Mouse (Mus musculus) stomach, embryonic 16.5 days (tissue): ENCODE measurements at regions not wholly inside any gene's neighbourhood (a gene's known extent, or its start where the extent isn't known, plus 50 kb on each side); places are given as distances from the start of the nearest gene placed in this dataset.

Experiments
- ATAC-seq: fragments of 200-750 bp; cut with Nextera tagmentation; 2 replicates; pipeline ENCODE4 v1.8.0; 2017; ENCODE audit warnings: moderate number of reproducible peaks, moderate TSS enrichment; ENCODE audit not compliant: insufficient read depth, low FRiP score
- H3K27ac ChIP-seq: fragments of 300-500 bp; sonication (generic); 2 replicates; pipeline ENCODE4 v1.5.1; 2014; ENCODE audit warnings: low read length
- H3K27me3 ChIP-seq: fragments of 300-500 bp; sonication (generic); 2 replicates; pipeline ENCODE4 v1.6.1; 2014; ENCODE audit warnings: low read length, control low read depth, mixed read lengths; ENCODE audit not compliant: control insufficient read depth, insufficient read depth
- H3K36me3 ChIP-seq: fragments of 300-500 bp; sonication (generic); 2 replicates; pipeline ENCODE4 v1.6.1; 2014; ENCODE audit warnings: low read length; ENCODE audit not compliant: control insufficient read depth, insufficient read depth
- H3K4me1 ChIP-seq: fragments of 300-500 bp; sonication (generic); 2 replicates; pipeline ENCODE4 v1.6.1; 2014; ENCODE audit warnings: low read length, control low read depth, mixed read lengths; ENCODE audit not compliant: control insufficient read depth, insufficient read depth
- H3K4me2 ChIP-seq: fragments of 300-500 bp; sonication (generic); 2 replicates; pipeline ENCODE4 v1.6.1; 2014; ENCODE audit warnings: low read depth, low read length, mixed read lengths
- H3K4me3 ChIP-seq: fragments of 300-500 bp; sonication (generic); replicated peaks from 2 replicates; pipeline ENCODE4 v1.5.1; 2014; ENCODE audit warnings: mild to moderate bottlenecking, low read length
- H3K9ac ChIP-seq: fragments of 300-500 bp; sonication (generic); 2 replicates; pipeline ENCODE4 v1.6.1; 2014; ENCODE audit warnings: low read length
- H3K9me3 ChIP-seq: fragments of 300-500 bp; sonication (generic); replicated peaks from 2 replicates; pipeline ENCODE4 v1.6.1; 2016; ENCODE audit warnings: low read length, control low read depth; ENCODE audit not compliant: control insufficient read depth
- WGBS: fragments of 180-500 bp; shearing (Covaris S2); extraction: QIAGEN DNeasy Blood & Tissue Kit; methylation state at CpG from one replicate; pipeline ENCODE4 v1.1.7; 2014; 5-methylcytosine and 5-hydroxymethylcytosine counted together

- 76% methylated on average over 5 of the region's 5 CpGs for WGBS
- H3K27me3 ChIP-seq: no peaks in the 10 kb centered on the region
These were observed 700.8 kb upstream of the Tenm2 start for GRCm38 (mm10) chr11:37936439-37937134.

DNA sequence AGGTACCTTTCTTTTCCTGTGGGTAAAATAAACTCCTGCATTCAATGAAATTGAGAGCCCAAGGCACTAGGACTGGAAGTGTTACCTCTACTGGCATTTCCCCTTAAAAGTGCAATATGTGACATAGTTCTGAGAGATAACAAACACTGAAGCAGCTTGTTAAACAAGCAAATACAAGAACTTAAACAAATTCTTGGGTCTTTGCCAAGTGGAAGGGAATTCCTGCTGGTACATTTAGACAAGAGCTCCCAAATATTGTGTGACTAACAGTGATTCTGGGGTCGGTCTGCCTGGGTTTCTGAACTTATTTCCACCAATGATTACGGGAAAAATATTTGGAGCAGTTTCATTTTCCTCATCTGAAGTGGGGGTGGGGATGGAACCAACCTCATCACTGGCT is 677.4 kb upstream of the Tenm2 start:
- WGBS: 36% methylated on average over 2 of the region's 2 CpGs
- Histone ChIP-seq H3K9ac (no peak overlapping the region), H3K27ac (no peak overlapping the region)

More at GRCm38 (mm10) chr11:37936439-37937134, 700.8 kb upstream of the Tenm2 start:
- H3K9me3 ChIP-seq: no peaks in the 10 kb centered on the region
- H3K4me2 ChIP-seq: no peak overlapping the region
- H3K4me3 ChIP-seq: no peak overlapping the region
- ATAC-seq: no peak
- no peak overlapping the region for H3K9ac ChIP-seq
- no peaks in the 10 kb centered on the region for H3K4me1 ChIP-seq
- H3K36me3 ChIP-seq: no peaks in the 10 kb centered on the region
- no peak overlapping the region for H3K27ac ChIP-seq

DNA sequence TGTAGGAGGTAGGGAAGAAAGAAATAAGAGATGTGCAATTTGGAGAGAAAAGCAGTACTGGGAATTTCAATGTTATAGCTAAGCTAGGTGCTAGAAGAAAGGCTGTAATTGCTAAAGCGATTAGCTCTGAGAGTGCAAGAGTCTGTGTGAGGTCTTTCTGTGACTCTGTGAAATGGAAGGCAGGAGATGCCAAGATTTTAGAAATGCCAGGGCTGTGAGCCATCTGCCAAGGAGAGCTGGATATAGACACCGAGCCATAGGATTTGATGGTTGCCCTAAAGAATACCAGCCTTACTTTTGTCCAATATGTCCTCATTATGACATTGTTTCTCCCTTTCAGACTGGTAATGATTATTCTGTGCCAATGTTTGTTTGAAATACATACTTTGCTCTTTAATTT is 669.2 kb upstream of the Tenm2 start:
- no peaks in the 10 kb centered on the region for H3K27me3 ChIP-seq
- no peaks in the 10 kb centered on the region for H3K9me3 ChIP-seq
- WGBS: 89% methylated on average over 2 of the region's 2 CpGs
- no peak overlapping the region for H3K4me2 ChIP-seq
- no peak for ATAC-seq
- H3K36me3 ChIP-seq: no peaks in the 10 kb centered on the region
- H3K27ac ChIP-seq: no peak overlapping the region
- H3K4me1 ChIP-seq: no peaks in the 10 kb centered on the region
- no peak overlapping the region for H3K9ac ChIP-seq
- H3K4me3 ChIP-seq: no peak overlapping the region

More for the DNA sequence above, 677.4 kb upstream of the Tenm2 start:
- Histone ChIP-seq H3K36me3 (no peaks in the 10 kb centered on the region), H3K4me1 (no peaks in the 10 kb centered on the region), H3K9me3 (no peaks in the 10 kb centered on the region), H3K4me3 (no peak overlapping the region), H3K27me3 (no peaks in the 10 kb centered on the region), H3K4me2 (no peak overlapping the region)
- no peak for ATAC-seq

DNA sequence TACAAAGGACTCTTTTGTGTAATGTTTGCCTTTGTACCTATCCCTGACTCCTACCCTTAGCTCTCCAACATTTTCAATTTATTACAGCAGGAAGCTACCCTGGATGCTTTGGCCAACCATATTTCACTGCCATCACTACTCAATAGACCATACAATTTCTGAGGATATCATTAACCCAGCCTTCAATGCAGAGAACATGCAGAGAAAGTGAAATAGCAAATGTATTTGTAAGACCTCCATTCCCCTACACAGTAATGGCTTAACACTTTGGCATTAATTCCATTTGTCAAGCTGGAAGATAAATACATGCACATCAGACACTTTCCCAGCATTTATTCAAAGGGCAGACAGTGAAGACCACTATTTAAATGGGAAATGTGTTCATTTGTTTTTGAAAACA is 661.9 kb upstream of the Tenm2 start:
- no peak for ATAC-seq
- H3K36me3 ChIP-seq: no peaks in the 10 kb centered on the region
- no peaks in the 10 kb centered on the region for H3K4me1 ChIP-seq
- H3K4me2 ChIP-seq: no peak overlapping the region
- no peak overlapping the region for H3K4me3 ChIP-seq
- H3K27ac ChIP-seq: no peak overlapping the region
- H3K27me3 ChIP-seq: no peaks in the 10 kb centered on the region
- no peaks in the 10 kb centered on the region for H3K9me3 ChIP-seq
- no peak overlapping the region for H3K9ac ChIP-seq

DNA sequence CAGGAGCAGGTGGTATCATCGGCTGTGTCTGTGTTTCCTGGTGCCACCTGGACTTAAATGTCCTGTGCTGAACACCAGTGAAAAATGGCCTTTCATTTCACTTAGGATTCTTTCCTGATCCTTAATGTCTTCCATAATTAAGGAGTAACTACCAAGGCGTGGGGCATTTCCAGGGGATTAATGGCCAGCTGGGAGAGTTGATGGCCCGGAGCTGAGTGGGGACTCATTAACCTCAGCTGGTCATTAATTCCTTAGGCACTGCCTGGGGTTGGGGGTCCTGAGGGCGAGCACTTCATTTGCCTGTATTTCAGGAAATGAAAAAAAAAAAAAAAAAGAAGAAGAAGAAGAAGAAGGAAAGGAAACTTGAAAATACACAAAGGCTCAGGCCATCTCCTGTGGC is 647.0 kb upstream of the Tenm2 start:
- WGBS: 58% methylated on average over 4 of the region's 4 CpGs

DNA sequence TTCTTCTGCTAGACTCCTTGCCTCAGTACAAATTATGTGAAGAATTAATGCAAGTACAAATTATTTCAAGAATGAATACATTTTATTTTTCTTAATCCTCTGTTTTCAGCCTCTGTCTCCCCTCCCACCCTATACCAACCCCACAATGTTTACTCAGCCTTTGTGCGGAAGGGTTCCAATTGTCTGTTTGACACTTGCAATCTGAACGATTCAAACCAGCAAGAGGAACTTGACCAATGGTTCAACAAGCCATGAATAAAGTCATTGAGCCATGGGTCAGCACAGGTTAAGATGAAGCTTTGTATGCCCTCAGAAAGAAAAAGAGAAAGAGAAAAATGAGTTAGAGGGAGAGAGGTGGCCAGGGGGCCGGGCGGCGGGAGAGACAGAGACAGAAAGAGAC is 601.5 kb upstream of the Tenm2 start:
- no peaks in the 10 kb centered on the region for H3K9me3 ChIP-seq
- H3K4me3 ChIP-seq: no peak overlapping the region
- no peak overlapping the region for H3K27ac ChIP-seq
- no peaks in the 10 kb centered on the region for H3K4me1 ChIP-seq
- H3K27me3 ChIP-seq: no peaks in the 10 kb centered on the region
- H3K4me2 ChIP-seq: no peak overlapping the region
- 46% methylated on average over 5 of the region's 5 CpGs for WGBS
- no peak overlapping the region for H3K9ac ChIP-seq
- no peaks in the 10 kb centered on the region for H3K36me3 ChIP-seq
- ATAC-seq: no peak

More for the DNA sequence above, 647.0 kb upstream of the Tenm2 start:
- Histone ChIP-seq H3K9ac (no peak overlapping the region), H3K27me3 (no peaks in the 10 kb centered on the region), H3K4me1 (no peaks in the 10 kb centered on the region), H3K9me3 (no peaks in the 10 kb centered on the region), H3K4me2 (no peak overlapping the region), H3K27ac (no peak overlapping the region), H3K36me3 (no peaks in the 10 kb centered on the region), H3K4me3 (no peak overlapping the region)
- no peak for ATAC-seq

GRCm38 (mm10) chr11:37830975-37831374 is 595.2 kb upstream of the Tenm2 start:
- H3K9ac ChIP-seq: no peak overlapping the region
- no peaks in the 10 kb centered on the region for H3K36me3 ChIP-seq
- no peak overlapping the region for H3K27ac ChIP-seq
- H3K27me3 ChIP-seq: no peaks in the 10 kb centered on the region
- 49% methylated on average over 3 of the region's 3 CpGs for WGBS
- no peaks in the 10 kb centered on the region for H3K4me1 ChIP-seq
- no peak for ATAC-seq
- no peaks in the 10 kb centered on the region for H3K9me3 ChIP-seq
- no peak overlapping the region for H3K4me2 ChIP-seq
- H3K4me3 ChIP-seq: no peak overlapping the region

- no peak for ATAC-seq
- Histone ChIP-seq H3K27ac (no peak overlapping the region), H3K4me2 (no peak overlapping the region), H3K27me3 (no peaks in the 10 kb centered on the region), H3K4me3 (no peak overlapping the region), H3K4me1 (no peaks in the 10 kb centered on the region), H3K9me3 (no peaks in the 10 kb centered on the region), H3K36me3 (no peaks in the 10 kb centered on the region), H3K9ac (no peak overlapping the region)
- 51% methylated on average over 5 of the region's 5 CpGs for WGBS
These were observed 571.0 kb upstream of the Tenm2 start for GRCm38 (mm10) chr11:37806761-37807160.

GRCm38 (mm10) chr11:37798783-37799318 is 563.1 kb upstream of the Tenm2 start:
- Histone ChIP-seq H3K27me3 (no peaks in the 10 kb centered on the region), H3K4me3 (no peak overlapping the region), H3K4me2 (no peak overlapping the region), H3K27ac (no peak overlapping the region), H3K36me3 (no peaks in the 10 kb centered on the region), H3K4me1 (no peaks in the 10 kb centered on the region), H3K9me3 (no peaks in the 10 kb centered on the region), H3K9ac (no peak overlapping the region)
- 40% methylated on average over 6 of the region's 6 CpGs for WGBS
- ATAC-seq: no peak
